Mouse (Mus musculus): ENCODE data around the gene Gm10283.

- TF ChIP-seq CTCF (IDR thresholded peaks at IDR 0.05; ENCODE audit: insufficient read depth, low read depth, low read length): no peak
- no peak for TF ChIP-seq POLR2A (IDR thresholded peaks at IDR 0.05; ENCODE audit: insufficient read depth, low read depth, low read length)
These were observed 53.7 kb downstream of the Gm10283 start for GRCm38 (mm10) chr8:60449296-60449695.

Data from olfactory bulb, adult 2 months (tissue).